Mouse (Mus musculus): ENCODE data around the gene Golph3. TPM values are rescaled to one million over a fixed set of nuclear protein-coding genes. Genes with fewer than 3 reads are reported as not detected.

The Golph3 gene
- 1,036 and 1,076 TPM in 2 replicates for polyA plus RNA-seq (2012; ENCODE audit: low replicate concordance)

GRCm38 (mm10) chr15:12321091-12321787, at the start of gene Golph3:
Golph3 (plus strand) TSS chr15:12321450.

GRCm38 (mm10) chr15:12321788-12322621, 755 bp downstream of the Golph3 start, which contains the start of gene 1810049J17Rik:
1810049J17Rik (minus strand) TSS chr15:12321899.

Other genes with a start within 250 kb of the Golph3 start
- 26.4 and 49.5 TPM in 2 replicates for gene Zfr, start 203.6 kb upstream of the Golph3 start, polyA plus RNA-seq (2012; ENCODE audit: low replicate concordance)
- 9.8 and 16.5 TPM in 2 replicates for gene Mtmr12, start 116.4 kb upstream of the Golph3 start, polyA plus RNA-seq (2012; ENCODE audit: low replicate concordance)
- 0.80 TPM in 1 of 2 replicates, not detected in the other for gene 1810049J17Rik, start 449 bp downstream of the Golph3 start, polyA plus RNA-seq (2012; ENCODE audit: low replicate concordance)

Measured in leukemia stem cell, adult 10-12 weeks (primary cell).